Mouse (Mus musculus) embryonic facial prominence, embryonic 10.5 days (tissue): Measurements from ENCODE around the gene Nfix. TPM values are rescaled to one million over a fixed set of nuclear protein-coding genes. Genes with fewer than 3 reads are reported as not detected.

Experiments used
- DNase-seq: peaks from one replicate; pipeline ENCODE4 v3.0.0-alpha.2; 2017; ENCODE audit warnings: low spot score
- H3K27ac ChIP-seq: fragments of 300-500 bp; sonication (generic); replicated peaks from 2 replicates; pipeline ENCODE4 v1.5.1; 2016; ENCODE audit warnings: mild to moderate bottlenecking
- H3K27me3 ChIP-seq: fragments of 300-500 bp; sonication (generic); replicated peaks from 2 replicates; pipeline ENCODE4 v1.6.1; 2016; ENCODE audit warnings: low read depth, mild to moderate bottlenecking; ENCODE audit not compliant: poor library complexity, severe bottlenecking
- H3K36me3 ChIP-seq: fragments of 300-500 bp; sonication (generic); replicated peaks from 2 replicates; pipeline ENCODE4 v1.6.1; 2016; ENCODE audit warnings: mild to moderate bottlenecking, moderate library complexity
- H3K4me1 ChIP-seq: fragments of 300-500 bp; sonication (generic); 2 replicates; pipeline ENCODE4 v1.6.1; 2016
- H3K4me3 ChIP-seq: fragments of 300-500 bp; sonication (generic); 2 replicates; pipeline ENCODE4 v1.5.1; 2016; ENCODE audit warnings: mild to moderate bottlenecking, moderate library complexity
- H3K9me3 ChIP-seq: fragments of 300-500 bp; sonication (generic); 2 replicates; pipeline ENCODE4 v1.6.1; 2016; ENCODE audit warnings: mild to moderate bottlenecking
- WGBS: fragments of 180-500 bp; shearing (Covaris S2); methylation state at CpG from one replicate; pipeline ENCODE4 v1.1.7; 2016; 5-methylcytosine and 5-hydroxymethylcytosine counted together
- polyA plus RNA-seq: library from polyadenylated mRNA; unstranded; fragments of >200 nt; fragmentation: Nextera tagmentation; extraction: Ambion mirVana; gene quantifications from 2 replicates; pipeline ENCODE4 v1.2.1, GENCODE M21; 2016

Gene Nfix
- polyA plus RNA-seq, 1 experiment from 2014 or later, result 0.77 TPM

DNA sequence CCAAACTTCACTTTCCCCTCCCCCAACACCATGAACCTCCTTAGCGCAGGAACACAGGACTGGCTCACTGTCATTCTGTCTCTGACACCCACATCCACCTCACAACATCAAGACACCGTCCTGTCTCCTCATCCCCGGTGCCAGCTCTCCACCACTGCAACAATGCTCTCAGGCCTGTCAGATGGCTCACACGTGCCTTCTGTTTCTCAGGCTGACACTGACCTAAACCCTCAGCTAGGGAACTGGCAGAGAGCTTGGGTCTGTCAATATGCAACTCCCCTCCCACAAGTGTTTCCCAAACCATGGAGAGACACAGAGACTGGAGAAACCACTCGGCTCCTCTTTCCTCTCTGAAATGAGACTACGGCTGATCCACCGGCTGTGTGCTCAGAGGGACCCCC, 39.7 kb downstream of the Nfix start:
- H3K36me3 ChIP-seq, result no peaks in the 10 kb centered on the region
- WGBS, result 47% methylated on average over 7 of the region's 7 CpGs
- no peak overlapping the region for H3K4me3 ChIP-seq
- no peaks in the 10 kb centered on the region for H3K9me3 ChIP-seq
- H3K27ac ChIP-seq, result no peak overlapping the region
- peaks cover 23% of the 10 kb centered on the region for H3K4me1 ChIP-seq
- no peak for DNase-seq
- peaks cover 100% of the 10 kb centered on the region for H3K27me3 ChIP-seq

DNA sequence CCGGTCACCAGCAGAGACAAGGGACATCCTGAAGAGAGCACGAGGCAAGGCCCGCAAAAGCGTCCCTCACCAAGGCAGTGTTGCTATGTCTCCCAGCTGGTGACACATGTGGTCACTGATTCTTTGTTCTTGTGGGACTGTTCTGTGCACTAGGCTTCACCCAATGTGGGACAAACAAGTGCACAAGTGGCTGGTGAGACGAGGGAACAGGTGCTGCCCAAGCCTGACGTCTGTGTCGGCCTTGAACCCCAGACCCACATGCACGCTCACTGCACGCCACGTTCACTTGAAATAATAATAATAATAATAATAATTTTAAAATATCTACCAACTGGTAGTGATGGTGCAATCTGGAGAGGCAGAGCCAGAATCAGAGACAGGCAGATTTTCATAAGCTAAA, 40.4 kb downstream of the Nfix start:
- no peak for DNase-seq
- WGBS, result 90% methylated on average over 10 of the region's 10 CpGs
- Histone ChIP-seq H3K27ac (no peak overlapping the region), H3K4me1 (peaks cover 17% of the 10 kb centered on the region; the same call in 1 of the 2 replicates), H3K27me3 (peaks cover 100% of the 10 kb centered on the region), H3K36me3 (no peaks in the 10 kb centered on the region), H3K9me3 (no peaks in the 10 kb centered on the region), H3K4me3 (no peak overlapping the region)

DNA sequence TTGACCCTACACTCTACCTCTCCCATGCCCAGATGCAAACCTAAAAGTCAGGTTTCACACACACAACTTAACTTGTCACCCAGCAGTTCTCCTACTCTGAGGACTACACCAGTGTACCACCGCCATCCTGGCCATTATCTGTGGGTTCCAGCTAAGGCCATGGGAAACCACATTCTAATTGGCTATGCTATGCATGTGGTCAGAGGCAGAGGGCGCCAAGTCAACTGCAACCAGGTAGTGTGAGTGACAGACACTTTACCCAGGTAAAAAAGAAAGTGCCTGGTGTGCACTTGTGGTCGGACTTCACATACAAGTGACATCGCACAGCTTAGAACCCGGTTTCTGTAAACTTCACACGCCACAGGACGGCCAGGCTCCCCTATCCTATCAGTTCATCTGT, 41.0 kb downstream of the Nfix start:
- H3K9me3 ChIP-seq, result no peaks in the 10 kb centered on the region
- H3K27ac ChIP-seq, result no peak overlapping the region
- H3K27me3 ChIP-seq, result peaks cover 100% of the 10 kb centered on the region
- no peak overlapping the region for H3K4me3 ChIP-seq
- no peak for DNase-seq
- H3K36me3 ChIP-seq, result no peaks in the 10 kb centered on the region
- peaks cover 17% of the 10 kb centered on the region; the same call in 1 of the 2 replicates for H3K4me1 ChIP-seq
- WGBS, result 61% methylated on average over 7 of the region's 7 CpGs

DNA sequence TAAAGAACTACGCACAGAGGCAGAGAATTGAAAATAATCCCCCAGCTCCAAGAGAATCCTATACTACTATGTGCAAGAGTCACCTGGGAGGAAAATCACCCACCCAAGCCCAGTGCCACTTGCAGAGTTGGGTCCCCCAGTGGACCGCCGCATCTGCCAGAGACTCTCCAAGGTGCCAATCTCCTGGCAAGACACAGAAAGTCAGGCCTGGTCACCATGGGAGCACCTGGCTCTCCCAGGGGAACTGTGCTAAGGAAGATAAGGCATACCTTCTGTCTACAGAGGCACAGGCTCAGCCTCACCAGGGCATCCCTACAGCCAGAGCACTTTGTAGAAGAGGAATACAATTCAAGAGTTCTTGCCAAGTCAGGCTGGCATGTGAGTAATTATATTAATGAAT, 41.8 kb downstream of the Nfix start:
- Histone ChIP-seq H3K27ac (no peak overlapping the region), H3K9me3 (no peaks in the 10 kb centered on the region), H3K27me3 (peaks cover 100% of the 10 kb centered on the region), H3K36me3 (no peaks in the 10 kb centered on the region), H3K4me3 (no peak overlapping the region), H3K4me1 (peaks cover 17% of the 10 kb centered on the region; the same call in 1 of the 2 replicates)
- WGBS, result 89% methylated on average over 3 of the region's 3 CpGs
- DNase-seq, result no peak

DNA sequence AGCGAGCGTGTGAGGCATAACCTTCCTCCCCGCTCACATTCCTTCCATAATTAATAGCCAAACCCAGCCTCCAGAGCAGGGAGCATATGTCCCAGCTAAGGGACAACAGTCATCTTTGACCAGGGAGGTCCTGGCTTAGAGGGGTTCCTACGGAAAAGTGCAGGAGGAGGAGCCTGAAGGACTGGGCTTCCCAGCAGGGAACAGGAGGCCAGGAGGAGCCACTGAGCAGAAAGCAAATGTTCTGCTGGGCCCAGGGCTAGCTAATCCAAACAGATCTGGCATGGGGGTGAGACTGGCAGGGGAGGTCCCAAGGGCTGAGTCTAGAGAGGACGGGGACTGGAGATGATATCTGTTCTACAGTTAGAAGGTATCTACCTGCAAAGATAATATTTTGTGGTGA, 42.6 kb downstream of the Nfix start:
- DNase-seq, result no peak
- Histone ChIP-seq H3K4me1 (peaks cover 17% of the 10 kb centered on the region; the same call in 1 of the 2 replicates), H3K9me3 (no peaks in the 10 kb centered on the region), H3K27me3 (peaks cover 100% of the 10 kb centered on the region), H3K4me3 (no peak overlapping the region), H3K36me3 (no peaks in the 10 kb centered on the region), H3K27ac (no peak overlapping the region)
- WGBS, result 41% methylated on average over 5 of the region's 5 CpGs

DNA sequence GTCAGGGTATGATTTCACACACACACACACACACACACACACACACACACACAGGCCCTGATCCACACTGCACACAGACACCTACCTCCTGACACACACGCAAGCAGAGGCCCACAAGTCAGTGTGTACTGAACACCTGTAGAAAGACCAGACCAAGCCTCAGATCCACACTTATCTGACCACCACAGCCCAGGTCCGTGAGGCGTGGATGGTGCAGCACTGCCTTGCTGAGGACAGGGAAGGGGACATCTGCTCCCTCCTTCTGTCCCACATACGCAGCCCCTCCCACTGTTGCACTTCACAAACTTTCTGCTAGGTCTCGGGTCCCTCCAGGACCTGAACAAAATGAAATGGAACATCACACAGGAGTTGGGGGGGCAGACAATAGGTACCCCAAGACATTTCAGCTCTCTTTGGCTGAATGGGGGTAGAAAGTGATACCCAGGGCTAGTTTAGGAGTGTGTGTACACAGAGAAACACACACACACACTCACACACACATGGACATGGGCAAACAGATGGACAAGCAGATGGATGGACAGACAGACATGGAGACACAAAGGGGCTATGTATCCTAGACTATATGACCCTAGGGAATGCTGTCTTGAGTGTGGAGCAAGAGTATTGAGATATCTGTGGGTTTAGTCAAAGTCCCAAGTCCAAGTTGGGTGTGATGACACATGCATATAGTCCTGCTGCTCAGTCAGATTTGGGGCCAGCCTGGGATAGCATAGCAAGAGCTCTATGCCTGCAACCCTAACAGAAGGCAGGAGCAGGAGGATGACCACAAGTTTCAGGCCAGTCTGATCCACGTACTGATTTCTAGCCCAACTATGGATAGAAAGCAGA, 47.2 kb downstream of the Nfix start:
- no peak for DNase-seq
- no peaks in the 10 kb centered on the region for H3K36me3 ChIP-seq
- H3K27me3 ChIP-seq, result peaks cover 100% of the 10 kb centered on the region
- H3K9me3 ChIP-seq, result no peaks in the 10 kb centered on the region
- no peak overlapping the region for H3K4me3 ChIP-seq
- no peak overlapping the region for H3K27ac ChIP-seq
- peaks cover 23% of the 10 kb centered on the region; the same call in 1 of the 2 replicates for H3K4me1 ChIP-seq
- WGBS, result 70% methylated on average over 6 of the region's 6 CpGs

DNA sequence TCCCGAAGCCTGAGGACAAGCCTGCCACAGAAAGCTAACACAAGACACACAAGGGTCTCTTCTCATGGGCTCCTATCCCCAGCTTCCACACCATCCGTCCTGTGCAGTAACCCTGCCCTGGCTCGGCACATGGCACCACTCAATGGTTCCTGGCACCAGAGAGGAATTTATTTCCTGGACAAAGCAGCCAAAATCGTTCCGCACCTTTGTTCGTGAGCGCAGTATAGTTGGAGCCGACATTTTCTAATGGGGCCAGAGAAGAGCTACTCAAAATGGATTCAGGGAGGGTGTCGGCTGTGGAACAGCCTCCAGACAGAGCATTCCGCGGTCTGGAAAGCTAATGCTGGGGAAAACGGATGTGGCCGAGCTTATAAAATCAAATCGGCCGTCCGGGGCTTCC, 50.6 kb downstream of the Nfix start:
- no peak for DNase-seq
- no peaks in the 10 kb centered on the region for H3K36me3 ChIP-seq
- peaks cover 42% of the 10 kb centered on the region for H3K4me1 ChIP-seq
- H3K9me3 ChIP-seq, result no peaks in the 10 kb centered on the region
- 74% methylated on average over 16 of the region's 16 CpGs for whole genome bisulfite sequencing
- no peak overlapping the region for H3K4me3 ChIP-seq
- H3K27ac ChIP-seq, result no peak overlapping the region
- peaks cover 100% of the 10 kb centered on the region for H3K27me3 ChIP-seq

DNA sequence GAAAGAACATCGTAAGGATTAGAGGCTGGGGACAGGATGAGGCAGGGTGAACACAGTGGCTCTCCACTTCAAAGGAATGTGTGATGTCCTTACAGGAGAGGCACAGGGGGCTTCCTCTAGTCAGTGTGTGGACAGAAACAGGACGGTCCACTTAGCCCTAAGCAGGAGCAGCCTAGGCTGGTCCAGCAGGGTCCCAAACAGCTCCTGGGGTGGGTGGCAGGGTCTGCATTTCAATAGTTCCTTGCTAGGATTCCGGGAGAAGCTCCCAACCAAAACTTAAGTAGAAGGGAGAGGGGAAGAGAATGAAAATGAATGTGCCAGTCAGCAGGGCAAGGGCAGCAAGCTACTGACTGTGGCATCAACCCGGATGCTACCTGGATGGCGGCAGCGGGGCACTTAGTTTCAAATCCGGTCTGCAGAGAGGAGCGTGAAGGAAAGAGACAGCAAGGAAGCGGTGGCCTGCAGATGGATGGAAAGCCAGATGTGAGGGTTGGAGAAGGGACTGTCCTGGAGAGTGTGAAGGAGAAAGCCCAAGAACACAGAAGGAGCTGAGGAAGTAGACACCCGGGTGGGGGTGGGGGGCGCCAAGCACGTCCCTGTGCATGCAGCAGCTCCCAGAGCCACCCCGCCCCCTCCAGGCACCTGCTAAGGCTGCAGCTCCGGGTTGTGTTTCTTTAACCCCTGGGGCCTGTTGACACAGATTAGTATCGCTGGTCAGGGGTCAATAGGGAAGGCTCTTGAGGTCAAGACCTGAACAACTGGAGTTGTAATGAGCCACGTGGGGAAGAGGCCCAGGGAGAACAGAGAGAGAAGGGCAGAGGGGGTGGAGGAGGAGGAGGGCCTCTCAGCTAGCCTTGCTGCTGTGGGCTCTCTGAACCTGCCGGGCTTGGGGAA, 54.9 kb downstream of the Nfix start:
- H3K4me1 ChIP-seq, result peaks cover 77% of the 10 kb centered on the region
- peak overlapping the region; percentile 48 for H3K4me3 ChIP-seq
- H3K36me3 ChIP-seq, result no peaks in the 10 kb centered on the region
- peak; percentile 86 for DNase-seq
- H3K9me3 ChIP-seq, result no peaks in the 10 kb centered on the region
- whole genome bisulfite sequencing, result under 1% methylated on average over 17 of the region's 17 CpGs
- H3K27ac ChIP-seq, result peak overlapping the region; percentile 90
- H3K27me3 ChIP-seq, result peaks cover 100% of the 10 kb centered on the region

DNA sequence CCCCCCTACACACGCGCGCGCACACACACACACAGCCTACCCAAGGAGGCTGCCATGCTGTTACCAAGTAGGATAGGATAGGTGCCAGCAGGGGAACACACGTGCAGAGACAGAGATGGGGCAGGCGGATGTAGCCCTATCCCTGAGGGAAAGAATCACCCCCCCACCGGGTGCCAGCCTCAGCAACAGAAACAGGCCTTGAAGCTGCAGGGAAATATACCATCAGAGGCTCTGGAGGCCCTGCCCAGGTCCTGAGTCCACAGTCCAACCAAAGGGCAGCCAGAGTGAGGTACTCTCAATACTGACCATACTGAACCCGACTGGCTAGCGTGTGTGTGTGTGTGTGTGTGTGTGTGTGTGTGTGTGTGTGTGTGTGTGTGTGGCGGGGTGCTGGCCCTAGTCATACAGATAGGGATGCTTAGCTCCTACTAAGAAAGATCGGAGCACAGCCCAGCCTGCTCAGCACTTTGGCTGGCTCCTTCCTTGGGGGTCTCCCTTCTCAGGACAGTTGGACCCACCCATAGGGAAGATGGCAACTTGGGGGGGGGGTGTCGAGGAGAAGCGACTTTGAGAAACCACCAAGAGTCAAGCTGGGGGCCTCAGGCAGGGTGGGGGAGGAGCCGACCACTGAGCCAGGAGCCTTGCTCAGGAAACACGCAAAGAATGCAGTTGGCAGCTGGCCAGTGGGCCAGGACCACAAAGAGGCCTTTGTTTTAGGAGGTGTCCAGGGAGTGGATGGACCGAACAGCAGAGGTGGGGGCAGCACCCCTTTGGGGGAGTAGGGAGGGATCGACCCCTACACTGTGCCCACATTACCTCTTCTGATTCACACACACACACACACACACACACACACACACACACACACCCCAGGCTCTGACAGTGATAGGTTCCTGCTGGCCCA, 56.4 kb downstream of the Nfix start:
- WGBS, result 3% methylated on average over 17 of the region's 17 CpGs
- H3K27ac ChIP-seq, result peak overlapping the region; percentile 90
- no peaks in the 10 kb centered on the region for H3K36me3 ChIP-seq
- peak; percentile 85 for DNase-seq
- H3K4me3 ChIP-seq, result peak overlapping the region; percentile 48
- peaks cover 100% of the 10 kb centered on the region for H3K27me3 ChIP-seq
- no peaks in the 10 kb centered on the region for H3K9me3 ChIP-seq
- H3K4me1 ChIP-seq, result peaks cover 84% of the 10 kb centered on the region

DNA sequence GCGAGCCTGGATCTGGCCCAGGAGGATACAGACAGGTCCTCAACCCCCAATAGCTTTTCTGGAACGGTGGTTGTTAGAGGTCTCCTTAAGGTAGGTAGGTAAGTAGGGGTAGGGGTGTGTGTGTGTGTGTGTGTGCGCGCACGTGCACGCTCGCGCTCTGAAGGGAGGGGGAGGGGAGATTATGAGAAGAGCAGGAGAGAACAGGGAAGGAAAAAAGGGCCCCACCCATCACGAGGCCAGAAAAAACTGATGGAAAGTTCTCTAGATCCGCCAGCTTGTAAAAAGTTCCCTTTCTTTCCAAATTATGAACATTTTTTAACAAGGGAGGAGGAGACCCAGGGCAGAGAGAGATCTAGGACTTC, 57.1 kb downstream of the Nfix start:
- no peaks in the 10 kb centered on the region for H3K36me3 ChIP-seq
- peak overlapping the region; percentile 48 for H3K4me3 ChIP-seq
- no peak for DNase-seq
- peaks cover 100% of the 10 kb centered on the region for H3K27me3 ChIP-seq
- peak overlapping the region; percentile 90 for H3K27ac ChIP-seq
- H3K9me3 ChIP-seq, result no peaks in the 10 kb centered on the region
- H3K4me1 ChIP-seq, result peaks cover 91% of the 10 kb centered on the region
- WGBS, result 2% methylated on average over 10 of the region's 10 CpGs

DNA sequence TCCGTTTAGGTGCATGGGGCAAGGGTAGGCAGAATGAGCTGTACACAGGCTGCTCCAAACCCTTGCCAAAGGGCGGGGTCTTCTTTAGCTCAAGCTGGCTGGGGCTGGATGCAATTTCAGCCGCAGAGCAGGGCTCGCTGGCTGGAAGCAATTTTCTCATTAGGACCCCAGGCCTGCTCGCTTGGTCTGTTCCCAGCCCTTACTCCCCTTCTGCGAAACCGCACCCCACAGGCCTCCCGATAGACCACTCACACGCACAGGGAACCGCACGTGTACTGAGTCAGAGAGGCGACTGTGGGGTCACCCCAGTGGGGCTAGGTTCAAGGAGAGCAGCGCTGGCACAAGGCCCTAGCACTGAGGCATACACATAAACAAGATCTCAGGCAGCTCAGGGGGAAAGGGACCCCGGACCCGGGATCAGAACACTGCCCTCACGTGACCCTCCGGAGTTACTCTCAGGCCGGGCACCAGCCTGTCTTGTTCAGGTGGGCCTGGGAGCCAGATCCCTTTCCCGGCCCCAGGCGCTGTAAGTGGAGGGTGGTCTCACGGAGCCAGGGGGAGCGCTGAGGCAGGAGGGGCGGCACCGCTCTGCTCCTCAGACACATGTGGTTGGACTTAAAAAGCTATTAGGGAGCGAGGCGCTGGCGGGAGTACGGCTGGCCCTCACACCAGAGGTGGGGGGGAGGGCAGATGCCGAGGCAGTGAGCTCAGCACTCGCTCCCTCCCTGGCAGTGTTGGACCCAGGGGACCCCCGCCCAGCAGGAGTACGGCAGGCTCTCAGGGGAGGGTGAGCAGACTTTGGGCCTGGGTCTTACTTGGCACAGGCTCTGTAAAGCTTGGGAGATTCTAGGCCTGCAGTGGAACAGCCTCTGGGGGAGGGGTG, 57.7 kb downstream of the Nfix start:
- Histone ChIP-seq H3K4me1 (peaks cover 96% of the 10 kb centered on the region), H3K9me3 (no peaks in the 10 kb centered on the region), H3K27ac (peak overlapping the region; percentile 90), H3K36me3 (no peaks in the 10 kb centered on the region), H3K4me3 (peak overlapping the region; percentile 48), H3K27me3 (peaks cover 100% of the 10 kb centered on the region)
- DNase-seq, result peak; percentile 91
- WGBS, result 2% methylated on average over 32 of the region's 32 CpGs
